Mouse (Mus musculus): ENCODE measurements around the gene Rfx8. TPM values are rescaled to one million over a fixed set of nuclear protein-coding genes. Genes with fewer than 3 reads are reported as not detected.

Gene Rfx8
- polyA plus RNA-seq, 1 experiment from 2014 or later, result not detected

DNA sequence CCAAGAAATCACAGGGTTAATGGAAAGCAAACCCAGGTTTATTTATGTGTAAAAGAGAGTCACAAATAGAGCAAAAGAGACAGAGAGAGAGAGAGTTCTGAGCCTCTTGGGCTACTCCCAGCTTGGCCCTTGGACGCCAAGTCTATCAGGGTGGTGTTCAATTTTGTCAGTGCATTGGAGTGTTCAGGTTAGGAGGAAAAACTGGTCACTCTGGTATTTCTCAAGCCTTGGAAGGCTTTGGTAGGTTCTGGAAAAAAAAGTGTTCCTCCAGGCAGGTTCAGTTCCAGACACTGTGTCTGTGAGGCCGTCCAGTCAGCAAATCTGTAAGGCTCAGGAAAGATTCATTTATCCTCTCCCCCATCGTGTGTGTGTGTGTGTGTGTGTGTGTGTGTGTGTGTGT lies 95.3 kb downstream of the Rfx8 start:
- CTCF ChIA-PET, result no interaction called here
- POLR2A ChIA-PET, result no interaction called here
- in situ Hi-C loops (cut with MboI; ENCODE audit: low pct_unique_long_range_greater_than_20kb), result no loop called here
- no peak for DNase-seq (ENCODE audit: low read depth, low spot score)
- ATAC-seq, result no peak
- H3K27me3 ChIP-seq, result peaks cover 13% of the 10 kb centered on the region
- TF ChIP-seq CTCF (IDR thresholded peaks at IDR 0.05), result no peak

DNA sequence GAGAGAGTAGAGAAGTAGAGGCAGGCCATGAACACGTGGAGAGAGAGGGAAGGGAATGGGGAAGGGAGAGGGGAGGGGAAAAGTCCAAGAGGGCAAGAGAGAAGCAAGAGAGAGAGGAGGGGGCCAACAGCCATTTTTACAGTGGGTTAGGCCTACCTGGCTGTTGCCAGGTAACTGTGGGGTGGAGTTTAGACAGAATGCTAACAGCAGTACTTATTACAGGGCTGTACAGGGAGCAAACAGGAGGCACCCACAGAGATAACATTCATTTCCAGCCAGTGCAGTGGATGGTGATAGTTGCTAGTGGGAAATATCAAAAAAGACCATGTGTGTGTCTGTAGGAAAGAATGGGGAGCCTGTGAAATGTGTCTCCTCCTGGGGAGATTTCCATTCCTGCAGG lies 97.1 kb downstream of the Rfx8 start:
- ChIA-PET POLR2A (no interaction called here), CTCF (no interaction called here)
- in situ Hi-C loops (cut with MboI; ENCODE audit: low pct_unique_long_range_greater_than_20kb), result no loop called here
- no peak for TF ChIP-seq CTCF (IDR thresholded peaks at IDR 0.05)
- DNase-seq (ENCODE audit: low read depth, low spot score), result no peak
- ATAC-seq, result no peak
- H3K27me3 ChIP-seq, result peaks cover 27% of the 10 kb centered on the region

DNA sequence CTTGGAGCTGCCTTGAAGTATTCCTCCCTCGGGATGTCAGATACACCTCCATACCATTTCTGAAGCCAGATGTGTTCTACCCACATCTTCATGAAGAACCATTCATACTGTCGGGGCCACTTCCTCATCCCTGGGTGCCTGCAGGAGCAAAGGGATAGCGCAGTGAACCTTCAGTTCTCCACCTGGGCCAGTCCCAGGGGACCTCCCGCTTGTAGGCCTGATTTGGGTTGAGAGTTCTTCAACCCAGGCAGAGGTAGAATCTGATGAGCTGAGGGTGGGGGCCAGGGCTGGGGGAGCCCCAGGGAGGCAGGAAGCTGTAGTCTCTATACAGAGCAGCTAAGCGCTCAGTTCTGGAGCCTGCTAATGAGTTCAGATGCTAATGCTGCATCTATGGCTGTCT lies 97.7 kb downstream of the Rfx8 start:
- in situ Hi-C loops (cut with MboI; ENCODE audit: low pct_unique_long_range_greater_than_20kb), result no loop called here
- TF ChIP-seq CTCF (IDR thresholded peaks at IDR 0.05), result no peak
- CTCF ChIA-PET, result interaction anchor here (1.4 kb wide), 1 partner anchor 29 kb away, joined by 3 read pairs; no protein-coding TSS in a partner anchor
- POLR2A ChIA-PET, result no interaction called here
- ATAC-seq, result no peak
- DNase-seq (ENCODE audit: low read depth, low spot score), result no peak
- peaks cover 27% of the 10 kb centered on the region for H3K27me3 ChIP-seq

DNA sequence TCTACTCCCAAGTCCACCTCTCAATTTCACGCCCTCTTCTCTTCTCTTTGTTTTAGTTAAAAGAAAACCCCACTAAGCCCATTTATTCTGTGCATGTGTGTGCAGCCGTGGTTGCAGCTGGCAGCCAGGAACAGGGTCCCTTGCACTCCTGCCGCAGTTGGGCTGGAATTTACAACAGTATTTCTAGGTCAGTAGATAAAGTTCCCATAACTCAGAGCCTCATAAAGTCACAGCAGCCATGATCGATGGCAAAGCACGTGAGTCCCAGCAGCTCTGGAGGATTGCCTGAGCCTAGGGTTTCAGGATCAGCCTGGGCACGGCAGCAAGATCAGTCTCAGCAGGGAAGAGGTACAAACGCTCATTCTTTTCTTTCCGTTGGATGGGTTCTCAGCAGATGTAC lies 102.3 kb downstream of the Rfx8 start:
- ChIA-PET POLR2A (no interaction called here), CTCF (no interaction called here)
- DNase-seq (ENCODE audit: low read depth, low spot score) (no peak), ATAC-seq (no peak)
- in situ Hi-C loops (cut with MboI; ENCODE audit: low pct_unique_long_range_greater_than_20kb), result no loop called here
- TF ChIP-seq CTCF (IDR thresholded peaks at IDR 0.05), result no peak
- H3K27me3 ChIP-seq, result peaks cover 27% of the 10 kb centered on the region

DNA sequence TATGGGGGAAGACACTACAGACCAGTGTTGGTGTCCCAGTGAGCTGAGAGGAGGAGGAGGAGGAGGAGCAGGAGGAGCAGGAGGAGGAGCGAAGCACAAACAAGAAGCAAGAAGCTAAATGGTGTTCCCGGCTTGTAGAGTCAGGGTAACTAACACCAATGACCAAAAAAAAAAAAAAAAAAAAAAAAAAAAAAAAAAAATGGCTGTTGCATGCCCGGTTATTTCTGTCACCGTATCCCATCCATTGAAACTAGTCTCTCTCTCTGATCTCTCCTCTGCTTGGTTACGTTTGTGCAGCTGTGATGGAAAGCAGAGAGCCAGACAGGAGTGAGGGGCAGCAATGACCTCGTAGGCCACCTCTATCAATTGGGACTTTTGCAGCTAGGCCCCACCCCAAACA lies 105.3 kb downstream of the Rfx8 start:
- TF ChIP-seq CTCF (IDR thresholded peaks at IDR 0.05), result no peak
- ATAC-seq (no peak), DNase-seq (ENCODE audit: low read depth, low spot score) (no peak)
- CTCF ChIA-PET, result interaction anchor here (0.6 kb wide), 1 partner anchor 41 kb away, joined by 3 read pairs; no protein-coding TSS in a partner anchor
- H3K27me3 ChIP-seq, result peaks cover 14% of the 10 kb centered on the region
- in situ Hi-C loops (cut with MboI; ENCODE audit: low pct_unique_long_range_greater_than_20kb), result no loop called here
- POLR2A ChIA-PET, result no interaction called here

Other genes starting within 250 kb of the Rfx8 start
- 3.0 TPM for gene Tbc1d8, start 242.2 kb downstream of the Rfx8 start, polyA plus RNA-seq (2021)
- 29.1 TPM for gene Cnot11, start 186.0 kb downstream of the Rfx8 start, polyA plus RNA-seq (2021)
- 77.9 TPM for gene Rnf149, start 143.6 kb downstream of the Rfx8 start, polyA plus RNA-seq (2021)
- not detected for gene Creg2, start 69.5 kb downstream of the Rfx8 start, polyA plus RNA-seq (2021)
- not detected for gene Gm3646, start 84.3 kb upstream of the Rfx8 start, polyA plus RNA-seq (2021)
- 173 TPM for gene Map4k4, start 179.9 kb upstream of the Rfx8 start, polyA plus RNA-seq (2021)

Data from Patski (cell line).